Mouse (Mus musculus): ENCODE measurements around the gene Acsl5.

DNA sequence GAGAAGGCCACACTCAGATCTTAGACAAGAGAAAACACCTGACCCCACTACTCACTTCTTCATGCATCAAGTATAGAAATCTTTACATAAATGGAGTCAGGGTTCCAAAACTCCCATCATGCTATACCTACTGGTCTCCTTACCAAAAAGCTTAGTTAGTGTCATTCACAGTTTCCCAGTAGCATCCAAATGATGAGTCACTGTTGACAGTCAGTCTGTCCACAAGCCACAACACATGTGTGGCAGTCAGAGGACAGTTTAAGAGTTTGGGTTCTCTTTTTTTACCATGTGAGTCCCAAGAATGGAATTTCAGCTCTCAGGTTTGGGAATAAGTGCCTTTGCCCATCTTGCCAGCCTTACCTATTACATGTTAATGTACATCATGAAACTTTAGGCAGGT, 37.2 kb downstream of the Acsl5 start:
- TF ChIP-seq CTCF (conservative IDR thresholded peaks at IDR 0.05; ENCODE audit: insufficient read depth, insufficient read length, low read depth, low read length) (no peak), POLR2A (IDR thresholded peaks at IDR 0.05; ENCODE audit: low read depth, low read length) (no peak)

Data from kidney, adult 2 months (tissue).